Mouse (Mus musculus): ENCODE data around the gene Zfp664. TPM values are rescaled to one million over a fixed set of nuclear protein-coding genes. Genes with fewer than 3 reads are reported as not detected.

Zfp664 gene
- total and polyA plus RNA-seq, 3 experiments, result 32.0 to 45.7 (median 41.7) TPM

DNA sequence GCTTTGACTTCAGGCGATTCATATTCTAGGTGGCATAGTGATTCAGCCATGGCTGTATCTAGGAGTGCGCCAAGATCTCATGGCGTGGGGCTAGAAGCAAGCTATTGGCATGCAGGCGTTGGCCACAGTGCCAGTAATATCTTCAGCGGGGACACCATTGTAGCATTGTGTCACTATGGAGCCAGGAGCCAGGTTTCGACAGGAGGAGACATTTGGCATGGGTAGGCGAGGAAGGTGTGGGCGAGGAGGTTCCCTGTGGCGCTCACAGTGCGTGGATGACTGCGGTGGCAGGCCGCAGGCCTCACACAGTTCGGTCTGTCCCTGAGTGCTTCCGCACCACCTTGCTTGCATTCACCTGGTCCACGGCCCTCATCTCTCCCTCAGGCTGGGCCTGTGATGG is 27.3 kb upstream of the Zfp664 start:
- no peaks in the 10 kb centered on the region for H3K4me1 ChIP-seq (ENCODE audit: insufficient read depth, low read depth, low read length)
- peaks cover 4% of the 10 kb centered on the region; the same call in 1 of the 2 replicates for H3K27me3 ChIP-seq (ENCODE audit: insufficient read depth, low read length)
- ATAC-seq (ENCODE audit: extremely low read depth, insufficient number of reproducible peaks, low FRiP score, poor library complexity, severe bottlenecking) (no peak), DNase-seq (ENCODE audit: low spot score) (no peak)
- TF ChIP-seq TAL1 (conservative IDR thresholded peaks at IDR 0.05; ENCODE audit: low read depth, low read length) (no peak), GATA1 (IDR thresholded peaks at IDR 0.05; ENCODE audit: borderline replicate concordance, low read length) (no peak), GATA2 (IDR thresholded peaks at IDR 0.05; ENCODE audit: borderline replicate concordance, low read depth, low read length) (no peak), CTCF (IDR thresholded peaks at IDR 0.05; ENCODE audit: low read depth, low read length) (no peak), POLR2AphosphoS5 (IDR thresholded peaks at IDR 0.05; ENCODE audit: insufficient replicate concordance, low read depth, low read length) (no peak)
- H3K4me3 ChIP-seq (ENCODE audit: low read depth, low read length), result no peak overlapping the region
- no peaks in the 10 kb centered on the region for H3K9me3 ChIP-seq (replicated peaks)
- H3K36me3 ChIP-seq (replicated peaks), result peaks cover 4% of the 10 kb centered on the region

DNA sequence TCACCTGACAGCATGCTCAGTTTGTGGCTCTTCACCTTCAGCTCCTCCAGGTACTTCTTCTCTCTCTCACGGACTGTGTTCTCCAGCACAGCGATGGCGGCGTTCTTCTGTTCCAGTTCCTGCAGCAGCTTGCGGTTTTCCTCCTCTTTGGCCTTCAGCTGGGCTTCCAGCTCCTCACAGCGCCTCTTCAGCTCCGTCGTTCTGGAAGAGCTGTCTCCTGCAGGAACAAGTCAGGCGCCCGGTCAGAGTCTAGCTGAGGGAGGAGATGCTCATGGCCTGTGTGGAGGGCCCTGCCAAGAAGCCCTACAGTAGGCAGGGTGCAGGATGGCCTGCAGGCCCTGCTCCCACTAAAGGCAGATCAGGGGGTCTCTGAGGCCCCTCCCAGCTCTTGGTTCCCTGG is 26.4 kb upstream of the Zfp664 start:
- no peaks in the 10 kb centered on the region for H3K9me3 ChIP-seq (replicated peaks)
- H3K27me3 ChIP-seq (ENCODE audit: insufficient read depth, low read length), result peaks cover 4% of the 10 kb centered on the region; the same call in 1 of the 2 replicates
- no peaks in the 10 kb centered on the region for H3K4me1 ChIP-seq (ENCODE audit: insufficient read depth, low read depth, low read length)
- no peak overlapping the region for H3K4me3 ChIP-seq (ENCODE audit: low read depth, low read length)
- ATAC-seq (ENCODE audit: extremely low read depth, insufficient number of reproducible peaks, low FRiP score, poor library complexity, severe bottlenecking) (no peak), DNase-seq (ENCODE audit: low spot score) (no peak)
- H3K36me3 ChIP-seq (replicated peaks), result peaks cover 4% of the 10 kb centered on the region
- no peak for TF ChIP-seq GATA2 (IDR thresholded peaks at IDR 0.05; ENCODE audit: borderline replicate concordance, low read depth, low read length)
- TF ChIP-seq CTCF (IDR thresholded peaks at IDR 0.05; ENCODE audit: low read depth, low read length), result no peak
- TF ChIP-seq POLR2AphosphoS5 (IDR thresholded peaks at IDR 0.05; ENCODE audit: insufficient replicate concordance, low read depth, low read length), result no peak
- no peak for TF ChIP-seq GATA1 (IDR thresholded peaks at IDR 0.05; ENCODE audit: borderline replicate concordance, low read length)
- TF ChIP-seq TAL1 (conservative IDR thresholded peaks at IDR 0.05; ENCODE audit: low read depth, low read length), result no peak

DNA sequence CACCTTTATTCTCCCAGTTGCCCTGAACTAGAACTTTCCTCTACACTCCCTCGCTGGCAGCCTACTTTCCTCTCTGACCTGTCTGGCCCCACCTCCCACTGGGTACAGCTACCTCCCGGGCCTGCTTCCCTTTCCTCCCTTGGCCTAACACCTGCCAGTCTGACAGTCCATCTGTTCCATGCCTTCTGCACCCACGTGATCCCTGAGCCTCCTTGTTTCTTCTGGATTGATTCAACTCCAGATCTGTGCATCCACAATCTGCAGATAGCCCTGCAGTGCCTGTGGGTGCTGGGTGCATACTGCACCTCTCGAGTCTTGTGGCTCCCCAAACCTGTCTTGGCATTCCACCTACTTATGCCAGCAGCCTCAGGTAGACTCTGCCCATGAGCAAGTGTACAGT is 25.9 kb upstream of the Zfp664 start:
- DNase-seq (ENCODE audit: low spot score) (no peak), ATAC-seq (ENCODE audit: extremely low read depth, insufficient number of reproducible peaks, low FRiP score, poor library complexity, severe bottlenecking) (no peak)
- Histone ChIP-seq H3K27me3 (ENCODE audit: insufficient read depth, low read length) (peaks cover 4% of the 10 kb centered on the region; the same call in 1 of the 2 replicates), H3K4me3 (ENCODE audit: low read depth, low read length) (no peak overlapping the region), H3K36me3 (replicated peaks) (peaks cover 4% of the 10 kb centered on the region), H3K9me3 (replicated peaks) (no peaks in the 10 kb centered on the region), H3K4me1 (ENCODE audit: insufficient read depth, low read depth, low read length) (no peaks in the 10 kb centered on the region)
- no peak for TF ChIP-seq GATA2 (IDR thresholded peaks at IDR 0.05; ENCODE audit: borderline replicate concordance, low read depth, low read length)
- no peak for TF ChIP-seq GATA1 (IDR thresholded peaks at IDR 0.05; ENCODE audit: borderline replicate concordance, low read length)
- no peak for TF ChIP-seq POLR2AphosphoS5 (IDR thresholded peaks at IDR 0.05; ENCODE audit: insufficient replicate concordance, low read depth, low read length)
- no peak for TF ChIP-seq CTCF (IDR thresholded peaks at IDR 0.05; ENCODE audit: low read depth, low read length)
- TF ChIP-seq TAL1 (conservative IDR thresholded peaks at IDR 0.05; ENCODE audit: low read depth, low read length), result no peak

DNA sequence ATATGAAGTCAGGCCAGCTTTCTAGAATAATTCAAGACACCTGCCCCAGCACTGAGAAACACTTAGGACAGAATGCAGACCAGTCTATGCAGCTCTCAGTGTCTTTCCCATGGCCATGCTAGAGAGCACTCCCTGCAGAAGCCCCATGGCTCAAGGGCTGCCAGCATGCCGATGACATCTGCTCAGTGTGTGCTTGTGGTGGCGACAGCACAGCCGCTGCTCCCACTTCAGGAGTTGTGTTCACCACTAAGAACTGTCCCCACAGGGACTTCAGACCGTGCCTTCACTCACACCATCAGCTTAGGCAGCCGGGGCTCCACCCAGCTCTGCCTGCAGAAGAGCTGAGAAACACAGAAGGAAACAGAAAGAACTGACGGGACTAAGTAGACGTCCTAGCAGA is 22.3 kb upstream of the Zfp664 start:
- TF ChIP-seq GATA2 (IDR thresholded peaks at IDR 0.05; ENCODE audit: borderline replicate concordance, low read depth, low read length) (no peak), TAL1 (conservative IDR thresholded peaks at IDR 0.05; ENCODE audit: low read depth, low read length) (no peak), GATA1 (IDR thresholded peaks at IDR 0.05; ENCODE audit: borderline replicate concordance, low read length) (no peak), POLR2AphosphoS5 (IDR thresholded peaks at IDR 0.05; ENCODE audit: insufficient replicate concordance, low read depth, low read length) (no peak), CTCF (IDR thresholded peaks at IDR 0.05; ENCODE audit: low read depth, low read length) (no peak)
- no peak for DNase-seq (ENCODE audit: low spot score)
- H3K4me3 ChIP-seq (ENCODE audit: low read depth, low read length), result no peak overlapping the region
- peaks cover 3% of the 10 kb centered on the region for H3K36me3 ChIP-seq (replicated peaks)
- ATAC-seq (ENCODE audit: extremely low read depth, insufficient number of reproducible peaks, low FRiP score, poor library complexity, severe bottlenecking), result no peak
- peaks cover 8% of the 10 kb centered on the region; the same call in 1 of the 2 replicates for H3K27me3 ChIP-seq (ENCODE audit: insufficient read depth, low read length)
- no peaks in the 10 kb centered on the region for H3K4me1 ChIP-seq (ENCODE audit: insufficient read depth, low read depth, low read length)
- H3K9me3 ChIP-seq (replicated peaks), result no peaks in the 10 kb centered on the region

DNA sequence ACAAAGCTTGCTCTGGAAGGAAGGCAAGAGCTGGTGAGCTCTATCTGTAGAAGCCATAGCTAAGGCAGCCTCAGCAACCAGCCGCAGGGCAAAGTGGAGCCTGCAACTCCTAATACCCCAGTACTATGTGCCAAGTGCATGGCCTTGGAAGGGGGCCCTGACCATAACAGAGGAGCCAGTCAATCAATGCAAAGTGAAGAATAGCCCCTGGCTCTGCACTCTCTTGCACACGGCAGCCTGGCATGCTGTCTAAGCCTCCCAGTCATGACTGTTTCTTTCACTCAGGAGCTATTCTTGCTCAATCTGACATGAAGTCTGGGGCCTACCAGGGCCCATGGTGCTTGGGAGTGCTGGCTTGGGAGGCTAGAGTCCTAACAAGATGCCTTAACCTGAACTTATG is 21.8 kb upstream of the Zfp664 start:
- no peak for DNase-seq (ENCODE audit: low spot score)
- Histone ChIP-seq H3K27me3 (ENCODE audit: insufficient read depth, low read length) (peaks cover 8% of the 10 kb centered on the region; the same call in 1 of the 2 replicates), H3K9me3 (replicated peaks) (no peaks in the 10 kb centered on the region), H3K36me3 (replicated peaks) (no peaks in the 10 kb centered on the region), H3K4me3 (ENCODE audit: low read depth, low read length) (no peak overlapping the region), H3K4me1 (ENCODE audit: insufficient read depth, low read depth, low read length) (no peaks in the 10 kb centered on the region)
- no peak for ATAC-seq (ENCODE audit: extremely low read depth, insufficient number of reproducible peaks, low FRiP score, poor library complexity, severe bottlenecking)
- TF ChIP-seq GATA2 (IDR thresholded peaks at IDR 0.05; ENCODE audit: borderline replicate concordance, low read depth, low read length) (no peak), POLR2AphosphoS5 (IDR thresholded peaks at IDR 0.05; ENCODE audit: insufficient replicate concordance, low read depth, low read length) (no peak), TAL1 (conservative IDR thresholded peaks at IDR 0.05; ENCODE audit: low read depth, low read length) (no peak), GATA1 (IDR thresholded peaks at IDR 0.05; ENCODE audit: borderline replicate concordance, low read length) (no peak), CTCF (IDR thresholded peaks at IDR 0.05; ENCODE audit: low read depth, low read length) (no peak)

DNA sequence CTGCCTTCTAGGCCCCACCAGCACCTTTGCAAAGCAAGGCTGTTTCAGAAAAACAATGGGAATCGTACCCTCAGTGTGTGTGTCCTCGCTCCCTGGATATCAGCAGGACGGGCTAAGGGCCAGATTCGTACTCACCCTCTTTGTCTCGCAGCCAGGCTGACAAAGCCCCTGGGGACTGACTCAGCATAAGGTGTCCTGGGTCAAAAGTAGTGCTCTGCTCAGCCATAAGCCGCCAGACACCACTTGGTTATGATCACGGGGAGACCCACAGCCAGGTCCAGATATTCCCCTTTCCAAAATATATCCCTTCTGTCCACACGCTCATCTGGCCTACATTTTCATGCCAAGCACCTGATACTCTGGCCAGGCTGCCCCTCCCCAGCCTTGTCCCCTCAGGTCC is 19.1 kb upstream of the Zfp664 start:
- H3K4me3 ChIP-seq (ENCODE audit: low read depth, low read length), result no peak overlapping the region
- TF ChIP-seq CTCF (IDR thresholded peaks at IDR 0.05; ENCODE audit: low read depth, low read length) (no peak), TAL1 (conservative IDR thresholded peaks at IDR 0.05; ENCODE audit: low read depth, low read length) (no peak), POLR2AphosphoS5 (IDR thresholded peaks at IDR 0.05; ENCODE audit: insufficient replicate concordance, low read depth, low read length) (no peak), GATA1 (IDR thresholded peaks at IDR 0.05; ENCODE audit: borderline replicate concordance, low read length) (no peak), GATA2 (IDR thresholded peaks at IDR 0.05; ENCODE audit: borderline replicate concordance, low read depth, low read length) (no peak)
- ATAC-seq (ENCODE audit: extremely low read depth, insufficient number of reproducible peaks, low FRiP score, poor library complexity, severe bottlenecking), result no peak

More for the DNA sequence above, 19.1 kb upstream of the Zfp664 start:
- H3K36me3 ChIP-seq (replicated peaks), result no peaks in the 10 kb centered on the region
- H3K4me1 ChIP-seq (ENCODE audit: insufficient read depth, low read depth, low read length), result no peaks in the 10 kb centered on the region
- DNase-seq (ENCODE audit: low spot score), result no peak
- H3K9me3 ChIP-seq (replicated peaks), result no peaks in the 10 kb centered on the region
- H3K27me3 ChIP-seq (ENCODE audit: insufficient read depth, low read length), result peaks cover 16% of the 10 kb centered on the region
